Mouse (Mus musculus) inflammation-experienced regulatory T-cells, adult 6 months (primary cell): Measurements from ENCODE around the gene Rer1. TPM values are rescaled to one million over a fixed set of nuclear protein-coding genes. Genes with fewer than 3 reads are reported as not detected.

Source experiments
- ATAC-seq: one replicate; pipeline ENCODE4 v1.8.0; 2017
- polyA plus RNA-seq, 3 experiments: library from polyadenylated mRNA; unstranded; fragments of 100-300 nt; shearing (Covaris generic); gene quantifications; one replicate each; pipeline ENCODE4 v1.2.1; 2017

The Rer1 gene
- polyA plus RNA-seq, 3 experiments from 2014 or later, result 101 to 140 (median 102) TPM

DNA sequence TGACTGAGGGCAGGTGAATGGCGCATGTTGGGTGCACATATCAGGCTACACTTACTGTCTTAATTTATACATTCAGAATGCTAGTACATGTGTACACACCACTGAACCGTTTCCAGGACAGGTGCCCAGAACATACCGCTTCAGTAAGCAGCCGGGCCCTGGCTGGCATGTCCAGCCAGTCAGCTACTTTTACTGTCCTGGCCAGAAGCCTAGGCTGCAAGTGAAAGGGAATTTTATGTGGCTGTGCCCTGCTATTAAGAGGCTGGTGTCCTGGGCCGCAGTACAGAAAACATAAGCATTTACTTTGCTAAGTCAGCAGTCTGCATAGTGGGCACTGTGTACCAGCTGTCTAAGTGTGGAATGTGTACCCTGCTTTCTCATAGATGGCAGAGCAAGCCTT, 15.3 kb downstream of the Rer1 start:
- ATAC-seq, result no peak

DNA sequence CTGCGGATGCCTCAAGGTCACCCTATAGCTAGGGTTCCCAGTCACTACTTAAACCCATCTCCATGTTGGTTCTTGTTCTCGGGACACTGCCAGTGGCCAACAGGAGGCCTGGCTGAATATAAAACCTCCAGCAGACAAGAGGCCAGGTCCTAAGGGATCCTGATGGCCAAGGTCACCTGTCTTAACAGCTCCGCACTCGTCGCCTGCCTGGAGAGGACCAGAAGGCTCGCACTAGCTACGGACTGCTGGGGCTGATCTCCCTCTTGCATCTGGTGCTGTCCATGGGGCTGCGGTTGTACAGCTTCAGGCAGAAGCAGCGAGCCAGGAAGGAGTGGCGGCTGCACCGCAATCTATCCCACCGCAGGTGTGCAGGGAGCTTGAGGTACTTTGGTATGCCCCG, 16.0 kb downstream of the Rer1 start:
- ATAC-seq, result no peak

DNA sequence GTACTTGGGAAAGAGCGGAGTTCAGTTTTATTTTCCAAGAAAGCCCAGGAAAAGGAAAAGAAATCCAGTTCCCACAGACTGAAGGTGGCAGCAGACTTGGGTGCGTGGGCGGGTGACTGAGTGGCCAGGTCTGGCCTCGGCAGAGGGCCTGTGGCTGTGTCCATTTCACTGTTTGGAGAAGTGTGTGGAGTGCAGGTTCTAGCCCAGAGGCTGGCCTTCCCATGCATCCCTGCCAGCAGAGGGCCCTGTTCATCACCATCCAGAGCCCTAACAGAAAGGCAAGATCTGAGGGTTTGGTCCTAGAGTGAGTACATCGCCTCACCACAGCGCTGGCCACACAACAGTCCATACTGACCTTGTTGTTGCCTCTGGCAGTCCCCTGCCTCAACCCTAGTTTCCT, 17.0 kb downstream of the Rer1 start:
- ATAC-seq, result no peak

DNA sequence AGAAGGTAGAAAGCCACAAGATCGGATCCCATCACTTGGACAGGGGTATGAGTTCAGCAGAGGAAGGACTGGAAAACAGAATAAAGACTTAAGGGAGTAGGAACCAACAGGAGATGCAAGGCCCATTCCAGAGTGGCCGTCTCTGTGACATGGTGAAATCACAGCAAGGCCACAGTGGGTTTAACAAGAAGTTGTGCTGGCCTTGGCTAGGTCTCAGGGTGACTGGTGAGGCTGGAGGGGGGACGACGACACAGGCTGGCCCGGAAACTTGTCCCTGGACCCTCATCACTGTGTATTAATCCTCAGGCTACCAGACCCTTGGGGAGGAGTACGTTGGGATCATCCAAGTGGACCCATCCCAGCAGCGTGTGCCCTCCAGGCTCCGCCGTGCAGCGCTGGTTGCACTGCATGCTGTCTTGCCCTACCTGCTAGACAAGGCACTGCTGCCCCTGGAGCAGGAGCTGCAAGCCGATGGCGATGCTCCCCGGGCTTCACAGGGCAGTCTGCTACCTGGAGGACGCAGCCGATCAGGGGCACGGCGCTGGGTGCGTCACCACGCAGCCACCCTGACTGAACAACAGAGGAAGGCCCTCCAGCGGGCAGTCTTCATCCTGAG, 17.7 kb downstream of the Rer1 start:
- no peak for ATAC-seq

DNA sequence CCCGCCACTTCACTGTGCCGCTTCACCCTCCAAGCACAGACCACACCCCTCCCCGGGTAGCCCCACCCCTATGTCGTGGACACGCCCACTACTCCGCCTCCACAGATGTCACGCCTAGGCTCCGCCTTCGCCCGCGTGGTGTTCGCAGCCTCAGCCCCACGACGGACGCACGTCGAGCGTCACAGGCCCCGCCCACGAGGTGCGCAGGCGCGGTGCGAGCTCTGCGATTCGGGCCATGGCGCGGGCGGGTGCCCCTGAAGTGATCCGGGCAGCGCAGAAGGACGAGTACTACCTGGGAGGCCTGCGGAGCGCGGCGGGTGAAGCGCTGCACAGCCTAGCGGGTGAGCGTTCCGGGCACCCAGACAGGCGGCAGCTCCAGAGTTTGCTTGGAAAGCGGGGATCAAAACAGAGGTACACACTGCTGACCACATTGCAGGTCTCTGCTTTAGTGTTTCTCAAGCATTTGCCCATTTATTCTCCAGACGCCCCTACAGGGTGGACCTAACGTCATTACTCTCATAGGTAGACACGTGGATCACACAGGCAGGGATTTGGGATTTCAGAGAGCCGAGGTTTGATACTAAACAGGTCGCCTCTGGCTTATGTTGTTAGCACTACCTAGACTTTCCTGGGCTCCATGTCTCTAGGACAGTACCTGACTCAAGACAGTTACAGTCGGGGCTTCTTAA, 19.2 kb downstream of the Rer1 start, which contains the start of gene Pex10:
TSS of gene Pex10 (plus strand) at position 183 of the 689 bp plus-strand sequence.
- ATAC-seq, result peak; percentile 90

DNA sequence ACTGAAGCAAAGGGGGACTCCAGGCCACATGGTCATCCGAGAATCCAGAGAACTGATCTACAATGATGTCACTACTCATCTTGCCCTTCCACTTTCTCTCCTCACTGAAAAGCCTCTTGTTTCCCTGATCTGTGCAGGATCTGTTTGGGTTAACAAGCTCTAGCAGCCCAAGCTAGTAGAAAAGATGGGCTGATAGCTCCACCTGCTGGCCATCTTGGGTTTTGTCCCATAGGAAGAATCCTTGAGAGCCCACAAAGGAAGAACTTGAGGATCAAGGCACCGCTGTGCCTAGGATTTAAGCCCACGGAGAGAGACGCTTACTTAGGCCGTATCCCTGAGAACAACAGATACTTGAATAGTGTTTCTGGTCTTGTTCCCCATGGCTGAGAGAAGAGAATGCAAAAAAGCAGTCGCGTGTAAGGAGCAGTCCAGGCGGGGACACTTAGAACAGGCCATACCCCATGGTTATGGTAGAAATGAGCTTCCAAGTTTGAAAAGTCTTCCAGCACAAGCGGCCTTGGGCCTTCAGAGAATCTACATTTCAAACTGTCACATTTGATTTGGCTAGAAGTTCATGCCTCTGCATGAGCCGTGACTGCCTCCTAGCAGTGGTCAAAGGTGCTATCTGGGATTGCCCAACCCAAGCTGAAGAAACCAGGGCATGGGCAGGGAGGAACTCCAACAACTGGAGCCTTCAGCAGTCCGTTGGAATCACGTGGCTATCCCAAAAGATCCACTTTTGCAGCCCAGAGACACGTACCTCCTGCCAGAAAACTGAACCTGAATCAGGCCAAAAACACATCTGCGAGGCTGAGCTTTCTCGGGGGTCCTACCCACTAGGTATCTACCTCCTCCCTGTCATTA, 20.0 kb downstream of the Rer1 start:
- ATAC-seq, result peak; percentile 49

DNA sequence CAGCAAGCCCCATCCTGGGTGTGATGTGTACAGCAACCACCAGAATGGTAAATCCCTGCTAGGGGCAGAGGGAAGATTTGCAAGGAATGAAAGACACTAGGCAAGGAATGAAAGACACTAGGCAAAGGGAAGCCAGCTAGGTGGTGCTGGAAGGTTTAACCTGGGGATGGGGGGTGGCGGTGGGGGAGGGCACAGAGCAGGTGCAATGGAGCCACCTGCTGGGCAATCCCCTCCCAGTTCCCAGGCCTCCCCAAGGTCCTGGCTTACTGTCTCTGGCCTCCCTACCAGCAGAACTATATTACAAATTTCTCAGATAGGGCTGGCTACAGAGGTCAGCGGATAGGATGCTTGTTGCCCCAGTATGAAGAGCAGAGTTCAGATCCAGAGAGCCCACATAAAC, 21.7 kb downstream of the Rer1 start:
- no peak for ATAC-seq

DNA sequence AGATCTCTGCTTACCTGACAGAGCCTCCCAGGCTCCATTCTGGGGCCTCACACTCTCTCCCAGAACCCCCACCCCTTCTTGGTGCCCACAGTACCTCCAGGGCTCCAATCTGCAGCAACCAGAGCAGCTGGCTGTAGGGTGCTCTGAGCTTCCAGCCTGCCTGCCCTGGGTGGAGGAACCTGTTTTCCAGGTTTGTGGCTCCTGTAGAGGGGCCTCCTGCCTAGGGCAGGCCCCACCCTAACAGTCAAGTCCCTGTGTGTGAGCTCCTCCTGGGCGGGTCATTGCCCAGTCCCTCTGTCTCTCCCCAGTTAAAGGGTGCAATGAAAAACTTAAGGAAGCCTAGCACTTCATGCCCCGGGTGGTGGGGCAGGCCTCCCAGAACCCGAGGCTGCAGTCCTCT, 22.3 kb downstream of the Rer1 start:
- no peak for ATAC-seq

DNA sequence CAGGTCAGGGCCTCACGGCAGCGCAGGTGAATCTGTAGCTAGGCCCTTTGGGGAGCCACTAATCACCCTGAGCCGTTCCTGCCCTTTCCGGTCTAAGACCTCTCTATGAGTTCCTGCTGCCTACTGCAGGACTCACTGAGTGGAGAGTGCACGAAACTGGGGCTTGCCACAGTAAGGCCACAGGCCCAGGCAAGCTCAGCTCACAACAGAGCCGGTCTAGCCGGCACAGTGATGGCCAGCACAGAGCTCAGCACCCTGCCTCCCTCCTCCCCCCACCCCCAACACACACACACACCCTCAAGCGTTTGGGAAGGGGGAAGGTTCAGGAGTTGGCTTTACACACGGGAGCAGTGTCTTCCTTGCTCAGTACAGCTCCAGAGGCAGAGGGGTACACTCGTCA, 27.9 kb downstream of the Rer1 start:
- no peak for ATAC-seq

DNA sequence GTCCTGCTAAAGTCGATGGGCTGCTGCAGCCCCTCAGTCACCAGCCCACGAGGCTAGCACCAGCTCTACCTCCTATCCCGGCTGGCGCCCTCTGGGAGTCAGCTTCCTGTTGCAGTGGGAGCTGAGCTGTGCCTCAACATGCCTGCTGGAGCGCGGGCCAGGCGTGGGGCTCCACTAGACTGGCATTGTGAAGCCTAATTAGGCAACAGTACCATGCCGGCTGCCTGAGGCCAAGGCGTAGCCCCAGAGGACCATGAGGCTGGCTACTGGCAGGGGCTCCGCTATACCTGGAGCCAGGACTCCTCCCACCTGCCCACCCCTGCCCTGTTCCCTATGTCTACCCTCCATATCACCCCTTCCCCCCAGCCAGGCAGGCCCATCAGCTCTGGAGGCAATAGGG, 29.5 kb downstream of the Rer1 start, which contains the start of gene Plch2:
TSS of gene Plch2 (minus strand) at position 61 of the 400 bp plus-strand sequence.
- ATAC-seq, result no peak

DNA sequence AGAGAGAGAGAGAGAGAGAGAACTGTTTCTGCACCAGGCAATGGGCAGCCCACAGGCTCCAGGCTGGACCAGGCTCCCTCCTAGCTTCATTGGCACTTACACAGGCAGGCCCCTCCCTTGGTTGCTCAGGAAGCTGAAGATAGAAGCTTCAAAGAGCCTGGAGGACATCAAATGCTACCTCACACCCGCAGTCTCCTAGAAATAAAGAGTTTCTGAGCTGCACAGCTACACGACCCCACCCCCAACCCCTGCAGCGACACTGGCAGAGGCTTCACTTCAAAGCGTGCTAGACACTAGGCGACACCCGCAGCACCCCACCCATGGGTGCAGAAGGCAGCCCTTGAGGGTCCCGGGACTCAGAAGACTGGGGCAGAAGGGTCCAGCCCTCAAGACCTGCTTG, 36.1 kb downstream of the Rer1 start:
- ATAC-seq, result peak; percentile 67

DNA sequence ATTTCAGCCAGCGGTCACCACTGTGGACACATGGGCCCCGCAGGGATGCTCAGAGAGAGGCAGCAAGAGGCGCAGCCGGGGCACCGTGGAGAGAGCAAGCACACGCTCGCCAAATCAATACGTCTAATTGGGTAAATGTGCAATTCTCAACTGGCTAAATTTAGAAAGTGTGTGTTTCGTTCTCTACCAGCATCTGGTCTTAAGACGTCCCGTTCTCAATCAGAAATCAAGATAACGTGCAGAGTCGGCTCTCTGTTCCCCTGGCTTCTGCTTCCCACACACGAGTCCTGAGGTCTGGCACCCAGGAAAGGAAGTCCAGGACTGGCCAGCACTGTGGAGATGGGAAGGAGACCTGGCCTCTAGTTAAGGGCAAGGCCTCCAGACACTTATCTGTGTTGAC, 39.5 kb downstream of the Rer1 start:
- ATAC-seq, result no peak

DNA sequence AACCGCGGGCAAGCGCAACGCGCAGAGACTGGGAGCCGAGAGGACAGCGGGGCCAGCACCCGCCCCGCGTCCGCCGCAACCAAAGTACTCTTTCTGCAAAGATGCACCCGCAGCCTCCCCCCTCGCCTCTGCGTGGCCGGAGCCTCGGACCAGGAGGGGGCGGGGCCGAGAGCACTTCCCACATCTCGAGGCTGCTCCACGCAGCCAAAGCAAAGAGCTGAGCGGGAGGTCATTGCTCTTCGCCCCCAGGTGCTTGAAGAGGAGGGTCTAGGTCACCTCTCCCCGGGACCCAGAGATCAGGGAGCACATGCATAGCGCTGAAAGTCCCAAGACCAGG, 42.9 kb downstream of the Rer1 start:
- ATAC-seq, result no peak

DNA sequence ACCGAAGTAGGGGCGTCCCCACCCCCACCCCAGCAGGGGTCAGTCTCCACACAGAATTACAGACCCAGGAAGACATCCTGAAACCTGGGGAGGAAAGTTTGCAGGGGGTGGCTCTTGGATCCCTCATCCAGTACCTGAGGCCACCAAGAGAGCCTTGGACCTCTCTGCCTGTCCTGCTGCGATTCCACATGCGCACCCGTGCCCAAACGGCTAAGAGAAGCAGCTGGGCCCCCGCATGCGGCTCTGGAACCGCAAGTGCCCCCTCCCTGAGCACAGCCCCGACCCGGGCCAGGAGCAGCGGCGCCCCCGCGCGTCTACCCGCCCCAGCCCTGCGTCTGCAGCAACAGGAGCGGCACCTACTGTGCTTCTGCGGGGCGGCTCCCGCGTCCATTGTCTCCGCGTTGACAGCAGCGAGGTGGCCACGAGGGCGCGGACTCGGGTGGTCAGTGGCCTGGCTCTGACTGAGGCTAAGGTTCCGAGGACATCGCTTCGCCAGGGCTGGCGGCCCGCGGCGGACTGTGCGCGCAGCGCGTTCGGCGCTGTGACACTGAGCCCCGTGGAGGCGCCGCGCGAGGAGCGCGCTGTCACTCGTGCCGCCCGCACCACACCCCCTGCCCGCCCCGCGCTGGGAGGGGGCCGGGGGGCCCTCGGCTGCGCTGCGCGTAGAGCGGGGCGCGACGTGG, 43.4 kb downstream of the Rer1 start:
- no peak for ATAC-seq

DNA sequence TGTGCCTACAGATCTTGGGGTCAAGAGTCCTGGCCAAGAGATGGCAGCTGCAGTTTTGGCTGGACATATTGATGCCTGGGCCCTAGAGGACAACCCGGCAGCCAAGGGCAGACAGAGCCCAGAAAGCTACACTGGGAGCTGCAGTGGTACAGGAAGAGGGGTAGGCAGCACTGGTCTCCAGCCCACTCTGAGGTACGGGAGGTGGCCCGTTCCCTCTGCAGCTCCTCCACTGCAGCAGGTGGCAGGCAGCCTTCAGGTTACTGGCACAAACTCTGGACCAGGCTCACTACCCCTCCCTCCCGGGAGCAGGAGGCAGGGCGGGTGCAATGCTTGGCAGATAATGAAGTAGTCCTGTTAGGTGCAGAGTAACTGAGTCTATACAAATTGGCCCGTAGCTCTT, 45.5 kb downstream of the Rer1 start:
- no peak for ATAC-seq

DNA sequence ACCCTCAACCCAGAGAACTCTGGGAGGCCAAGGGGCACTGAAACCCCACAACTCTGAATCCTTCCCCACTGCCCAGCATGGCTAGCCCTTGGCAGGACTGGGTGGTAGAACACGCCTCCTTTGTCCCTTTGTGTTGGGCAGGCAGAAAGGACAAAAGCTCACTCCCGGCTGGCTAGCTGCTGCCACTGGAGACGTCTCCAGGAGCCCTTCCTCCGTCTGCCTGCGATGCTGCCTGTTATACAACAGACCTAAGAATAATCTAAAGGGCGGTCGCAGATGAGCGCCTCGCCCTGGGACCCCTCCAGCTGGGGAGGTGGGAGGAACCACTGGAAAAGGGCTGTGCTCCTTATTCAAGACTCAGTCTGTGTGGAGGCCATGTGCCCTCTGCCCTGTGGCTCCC, 46.0 kb downstream of the Rer1 start:
- ATAC-seq, result no peak

DNA sequence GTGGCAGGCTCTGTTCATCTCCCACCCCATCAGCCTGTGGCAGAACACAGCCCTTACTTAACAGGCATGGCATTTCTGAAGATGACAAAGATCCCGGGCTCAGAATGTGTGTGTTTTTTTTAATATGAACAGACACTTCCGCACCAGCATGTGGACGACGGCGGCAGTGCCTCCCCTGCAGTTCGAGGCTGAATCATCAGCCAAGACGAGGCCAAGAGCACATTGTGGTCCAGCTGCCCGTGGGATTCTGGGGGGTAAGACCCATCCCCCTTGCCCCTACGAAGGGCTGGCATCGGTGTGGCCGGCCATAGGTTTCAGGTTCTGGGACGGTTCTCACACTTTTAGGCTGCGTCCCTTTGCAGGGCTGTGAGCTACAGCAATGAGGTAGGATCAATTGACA, 51.4 kb downstream of the Rer1 start:
- ATAC-seq, result no peak

DNA sequence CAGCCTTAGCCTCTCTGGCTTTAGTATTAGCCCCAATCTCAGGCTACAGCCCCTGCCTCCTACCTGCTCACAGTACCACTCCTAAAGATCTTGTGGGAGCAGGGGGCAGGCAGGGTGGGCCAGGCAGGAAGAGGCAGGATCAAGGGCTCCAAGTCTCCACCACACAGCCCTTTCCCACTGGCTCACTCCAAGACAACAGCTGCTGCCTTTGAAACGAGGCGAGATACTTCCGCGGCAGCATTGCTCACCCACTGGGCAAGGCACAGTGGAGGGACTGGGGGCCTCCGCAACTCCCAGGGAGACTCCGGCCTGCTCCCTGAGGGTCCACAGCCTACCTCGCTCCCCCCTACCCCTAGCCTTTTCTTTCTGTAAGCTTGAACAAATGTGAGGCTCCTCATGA, 52.0 kb downstream of the Rer1 start:
- no peak for ATAC-seq

DNA sequence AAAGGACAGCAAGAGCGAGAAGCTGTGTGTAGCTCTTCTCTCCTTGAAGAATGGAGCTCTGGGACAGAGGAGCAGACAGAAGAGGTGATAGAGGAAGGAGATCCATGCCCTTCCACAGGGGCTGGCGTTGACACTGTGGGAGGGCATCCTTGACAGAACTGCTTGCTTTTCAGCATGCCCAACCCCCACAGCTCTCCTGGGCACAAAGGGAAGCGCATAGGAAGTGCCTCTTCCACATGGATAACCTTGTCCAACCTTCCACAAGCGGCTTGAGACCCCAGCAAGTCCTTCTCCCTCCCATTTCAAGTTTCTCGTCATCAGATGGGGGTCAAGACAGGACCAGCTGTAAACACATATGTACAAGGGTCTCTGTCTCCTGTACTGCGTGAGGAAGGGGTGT, 53.1 kb downstream of the Rer1 start:
- ATAC-seq, result no peak

DNA sequence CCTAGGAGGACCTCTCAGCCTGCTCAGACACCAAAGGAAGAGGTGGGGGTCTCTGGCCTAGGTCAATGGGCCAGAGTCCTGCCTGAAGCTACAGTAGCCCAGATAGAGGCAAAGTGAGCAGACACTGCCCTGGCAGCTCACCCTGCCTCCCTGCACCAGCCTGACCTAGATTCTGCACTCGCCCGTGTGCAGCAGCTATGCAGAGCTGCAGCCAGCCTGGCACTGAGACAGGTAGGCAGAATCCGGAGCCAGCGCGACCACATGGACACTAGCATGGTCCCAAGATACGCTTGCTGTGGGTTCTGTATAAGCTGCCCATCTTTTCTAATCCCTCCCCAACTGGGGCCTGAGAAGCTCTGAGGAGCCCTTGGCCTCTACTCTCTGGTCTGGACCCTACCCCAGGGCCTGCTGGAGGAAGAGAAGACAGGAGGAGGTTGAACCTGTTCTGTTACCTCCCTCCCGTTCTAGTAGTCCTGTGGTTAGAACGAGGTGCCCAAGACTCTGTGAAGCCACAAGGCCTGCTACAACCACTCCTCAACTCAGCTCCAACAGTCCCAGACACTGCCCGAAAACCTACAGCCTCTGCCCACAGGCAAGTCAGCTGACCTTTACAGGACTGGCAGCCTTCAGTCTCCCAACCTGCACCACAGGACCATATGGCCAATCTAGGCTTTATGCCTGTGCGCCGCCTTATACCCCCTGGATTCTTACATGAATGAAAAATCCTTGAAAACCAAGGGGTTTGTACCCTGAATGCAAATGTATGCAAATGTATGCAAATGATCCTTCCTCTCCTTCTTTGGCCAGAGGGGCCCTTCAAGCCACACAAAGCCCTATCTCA, 61.8 kb downstream of the Rer1 start:
- ATAC-seq, result no peak
